Mouse (Mus musculus) midbrain, embryonic 13.5 days (tissue): ENCODE data around the gene Tcf19. TPM values are rescaled to one million over a fixed set of nuclear protein-coding genes. Genes with fewer than 3 reads are reported as not detected.
"Not testable (repeated sequence)": the region's sequence is repeated elsewhere in the genome, so short reads cannot be mapped to it uniquely, and the experiment has no call there.

Experiments
- ATAC-seq: fragments of 200-750 bp; cut with Nextera tagmentation; 2 replicates; pipeline ENCODE4 v1.8.0; 2017; ENCODE audit warnings: mild to moderate bottlenecking, moderate TSS enrichment, moderate library complexity
- H3K27ac ChIP-seq: fragments of 300-500 bp; sonication (generic); 2 replicates; pipeline ENCODE4 v1.5.1; 2015; ENCODE audit warnings: inconsistent platforms, mild to moderate bottlenecking, moderate library complexity
- H3K27me3 ChIP-seq: fragments of 300-500 bp; sonication (generic); 2 replicates; pipeline ENCODE4 v1.6.1; 2015; ENCODE audit warnings: mild to moderate bottlenecking, inconsistent platforms
- H3K36me3 ChIP-seq: fragments of 300-500 bp; sonication (generic); 2 replicates; pipeline ENCODE4 v1.6.1; 2015; ENCODE audit warnings: mild to moderate bottlenecking, inconsistent platforms
- H3K4me1 ChIP-seq: fragments of 300-500 bp; sonication (generic); replicated peaks from 2 replicates; pipeline ENCODE4 v1.6.1; 2015; ENCODE audit warnings: inconsistent platforms
- H3K4me2 ChIP-seq: fragments of 300-500 bp; sonication (generic); replicated peaks from 2 replicates; pipeline ENCODE4 v1.6.1; 2015; ENCODE audit warnings: moderate library complexity, mild to moderate bottlenecking, inconsistent platforms
- H3K4me3 ChIP-seq: fragments of 300-500 bp; sonication (generic); replicated peaks from 2 replicates; pipeline ENCODE4 v1.5.1; 2015; ENCODE audit warnings: mild to moderate bottlenecking, inconsistent platforms
- H3K9ac ChIP-seq: fragments of 300-500 bp; sonication (generic); replicated peaks from 2 replicates; pipeline ENCODE4 v1.6.1; 2015; ENCODE audit warnings: mild to moderate bottlenecking, inconsistent platforms
- H3K9me3 ChIP-seq: fragments of 300-500 bp; sonication (generic); 2 replicates; pipeline ENCODE4 v1.6.1; 2016; ENCODE audit warnings: mild to moderate bottlenecking, inconsistent platforms
- WGBS: fragments of 180-500 bp; shearing (Covaris S2); methylation state at CpG from one replicate; pipeline ENCODE4 v1.1.7; 2015; 5-methylcytosine and 5-hydroxymethylcytosine counted together
- polyA plus RNA-seq: library from polyadenylated mRNA; unstranded; fragments of >200 nt; fragmentation: Nextera tagmentation; extraction: Ambion mirVana; gene quantifications from 2 replicates; pipeline ENCODE4 v1.2.1, GENCODE M21; 2015

Tcf19 gene
- polyA plus RNA-seq, 1 experiment from 2014 or later, result 23.2 TPM

GRCm38 (mm10) chr17:35526644-35527043 lies 10.0 kb upstream of the Tcf19 start:
- Histone ChIP-seq H3K27ac (no peak overlapping the region), H3K4me1 (peaks cover 5% of the 10 kb centered on the region; the same call in 1 of the 2 replicates), H3K4me2 (no peak overlapping the region), H3K9me3 (no peaks in the 10 kb centered on the region), H3K4me3 (no peak overlapping the region), H3K36me3 (peaks cover 11% of the 10 kb centered on the region), H3K27me3 (no peaks in the 10 kb centered on the region), H3K9ac (no peak overlapping the region)
- ATAC-seq, result no peak
- WGBS, result 77% methylated on average over 8 of the region's 8 CpGs

- peaks cover 10% of the 10 kb centered on the region for H3K36me3 ChIP-seq
- H3K9me3 ChIP-seq, result no peaks in the 10 kb centered on the region
- no peaks in the 10 kb centered on the region for H3K27me3 ChIP-seq
- 90% methylated on average over 9 of the region's 9 CpGs for WGBS
- ATAC-seq, result no peak
- no peak overlapping the region for H3K27ac ChIP-seq
- no peaks in the 10 kb centered on the region for H3K4me1 ChIP-seq
- no peak overlapping the region for H3K4me3 ChIP-seq
- H3K9ac ChIP-seq, result no peak overlapping the region
- no peak overlapping the region for H3K4me2 ChIP-seq
These were observed 7.7 kb upstream of the Tcf19 start for GRCm38 (mm10) chr17:35524354-35524753.

DNA sequence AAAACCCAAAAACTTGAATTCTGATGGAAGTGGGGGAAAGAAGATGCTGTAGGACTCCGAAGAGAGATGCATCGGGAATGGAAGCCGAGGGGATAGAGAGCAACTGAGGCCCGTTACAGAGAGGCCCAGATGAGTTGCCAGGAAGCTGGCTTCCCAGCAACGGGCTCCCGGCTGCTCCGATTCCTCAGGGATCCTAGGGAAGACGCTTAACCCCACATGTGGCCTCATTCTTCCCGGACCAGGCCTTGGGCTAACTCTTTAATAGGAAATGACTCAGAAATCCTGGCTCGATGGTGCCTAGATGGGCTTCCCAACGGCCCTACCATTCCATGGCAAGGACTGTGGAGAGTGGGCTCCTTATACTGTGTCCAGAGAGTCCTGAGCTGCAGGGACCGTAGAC lies 902 bp upstream of the Tcf19 start:
- peak overlapping the region; percentile 46 for H3K4me3 ChIP-seq
- peak overlapping the region; percentile 80 for H3K4me2 ChIP-seq
- WGBS, result 9% methylated on average over 12 of the region's 12 CpGs
- H3K9ac ChIP-seq, result peak overlapping the region; percentile 42; the same call in 1 of the 2 replicates
- H3K4me1 ChIP-seq, result peaks cover 34% of the 10 kb centered on the region
- H3K36me3 ChIP-seq, result no peaks in the 10 kb centered on the region
- H3K9me3 ChIP-seq, result no peaks in the 10 kb centered on the region
- no peak overlapping the region for H3K27ac ChIP-seq
- peaks cover 10% of the 10 kb centered on the region for H3K27me3 ChIP-seq
- ATAC-seq, result no peak

DNA sequence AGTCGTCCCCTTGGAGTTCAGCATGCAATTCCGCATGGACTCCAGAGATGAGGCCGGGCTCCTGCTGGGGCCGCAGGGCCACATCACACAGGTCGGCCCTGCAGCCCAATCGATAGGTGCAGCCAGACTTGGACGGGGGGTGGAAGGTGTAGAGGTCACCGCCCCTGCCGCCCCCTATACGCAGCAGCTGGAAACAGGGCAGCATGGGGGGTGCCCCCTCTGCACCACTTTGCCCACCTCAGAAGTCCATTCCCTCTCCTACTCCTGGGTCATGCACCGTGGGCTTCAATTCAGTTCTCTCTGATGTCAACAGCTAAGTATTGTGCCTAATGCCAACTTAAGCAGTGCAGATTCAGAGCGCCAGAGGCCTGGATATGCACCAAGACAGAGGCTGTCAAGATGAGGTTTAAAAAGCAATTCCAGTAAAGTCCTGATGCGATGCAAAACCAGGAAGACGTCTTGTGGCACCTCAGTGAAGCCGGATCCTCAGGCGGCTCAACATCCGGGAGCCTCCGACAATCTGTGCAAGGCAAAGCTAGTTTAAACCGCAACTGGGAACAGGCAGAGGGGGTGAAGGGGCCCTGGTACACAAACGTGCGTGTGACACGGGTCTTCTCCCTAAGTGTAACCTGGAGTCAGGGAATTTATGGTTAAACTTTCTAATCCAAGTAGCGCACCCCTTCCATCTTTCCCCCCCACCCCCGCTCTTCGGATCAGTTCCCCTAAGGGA lies 548 bp downstream of the Tcf19 start:
- Histone ChIP-seq H3K27me3 (peaks cover 10% of the 10 kb centered on the region), H3K4me3 (peak overlapping the region; percentile 46), H3K4me2 (peak overlapping the region; percentile 80), H3K27ac (no peak overlapping the region), H3K4me1 (peaks cover 34% of the 10 kb centered on the region), H3K9ac (peak overlapping the region; percentile 54), H3K9me3 (no peaks in the 10 kb centered on the region), H3K36me3 (no peaks in the 10 kb centered on the region)
- 7% methylated on average over 25 of the region's 25 CpGs for WGBS
- ATAC-seq, result peak; percentile 45

- peaks cover 34% of the 10 kb centered on the region for H3K4me1 ChIP-seq
- H3K36me3 ChIP-seq, result no peaks in the 10 kb centered on the region
- peaks cover 11% of the 10 kb centered on the region for H3K27me3 ChIP-seq
- 60% methylated on average over 6 of the region's 6 CpGs for WGBS
- no peak overlapping the region for H3K27ac ChIP-seq
- no peaks in the 10 kb centered on the region for H3K9me3 ChIP-seq
- no peak overlapping the region for H3K9ac ChIP-seq
- H3K4me3 ChIP-seq, result no peak overlapping the region
- ATAC-seq, result no peak
- peak overlapping the region; percentile 80 for H3K4me2 ChIP-seq
These were observed 1.9 kb downstream of the Tcf19 start for GRCm38 (mm10) chr17:35514756-35515155.

- ATAC-seq, result no peak
- no peak overlapping the region for H3K4me2 ChIP-seq
These were observed 2.7 kb downstream of the Tcf19 start for GRCm38 (mm10) chr17:35513886-35514285.

DNA sequence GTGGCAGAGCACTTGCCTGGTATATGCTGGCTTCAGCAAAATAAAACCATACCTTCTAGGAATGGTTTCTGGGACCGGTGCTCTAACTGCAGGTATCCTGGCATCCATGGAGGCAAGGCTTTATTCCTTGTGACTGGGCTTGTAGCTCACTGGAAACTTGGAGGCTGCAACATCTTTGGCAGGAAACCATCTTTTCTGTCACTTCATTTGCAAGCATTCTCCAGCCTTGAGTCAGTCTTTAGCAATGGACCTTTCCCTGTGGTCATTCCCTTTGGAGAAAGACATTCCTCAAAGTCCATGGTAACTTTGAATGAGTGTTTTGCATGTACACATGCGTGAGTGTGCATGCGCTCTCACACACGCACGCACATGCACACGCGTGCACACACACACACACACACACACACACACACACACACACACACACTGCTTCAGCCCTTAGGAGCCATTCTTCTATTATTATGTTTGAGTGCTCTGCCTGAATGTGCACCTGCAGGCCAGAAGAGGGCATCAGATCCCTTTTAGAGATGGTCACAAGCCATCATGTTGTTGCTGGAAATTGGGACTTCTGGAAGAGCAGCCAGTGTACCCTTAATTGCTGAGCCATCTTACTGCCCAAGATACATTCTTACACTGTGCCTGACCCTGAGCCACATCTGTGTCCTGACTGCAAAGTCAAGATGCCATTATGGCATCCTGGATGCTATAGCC lies 3.6 kb downstream of the Tcf19 start:
- no peak overlapping the region for H3K27ac ChIP-seq
- 93% methylated on average over 7 of the region's 7 CpGs for WGBS

More at GRCm38 (mm10) chr17:35513886-35514285, 2.7 kb downstream of the Tcf19 start:
- Histone ChIP-seq H3K4me1 (peaks cover 37% of the 10 kb centered on the region), H3K9ac (no peak overlapping the region), H3K4me3 (no peak overlapping the region), H3K9me3 (no peaks in the 10 kb centered on the region), H3K36me3 (no peaks in the 10 kb centered on the region), H3K27ac (no peak overlapping the region), H3K27me3 (peaks cover 17% of the 10 kb centered on the region)
- 18% methylated on average over 2 of the region's 2 CpGs for WGBS

DNA sequence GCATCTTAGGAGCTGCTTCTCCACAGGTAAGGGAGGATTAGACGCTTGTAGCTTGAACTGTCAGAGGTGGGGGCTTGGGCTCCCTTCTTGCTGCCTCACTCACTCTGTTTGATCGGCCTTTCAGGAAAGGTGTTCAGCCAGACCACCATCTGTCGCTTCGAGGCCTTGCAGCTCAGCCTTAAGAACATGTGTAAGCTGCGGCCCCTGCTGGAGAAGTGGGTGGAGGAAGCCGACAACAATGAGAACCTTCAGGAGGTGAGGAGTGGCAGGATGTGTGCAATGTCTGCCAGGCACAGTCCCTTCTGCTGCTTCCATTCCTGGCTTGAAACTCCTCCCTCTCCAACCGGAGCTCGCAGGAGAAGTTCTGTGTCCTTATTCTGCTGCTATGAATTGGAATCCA lies 7.3 kb downstream of the Tcf19 start:
- no peaks in the 10 kb centered on the region for H3K36me3 ChIP-seq
- WGBS, result 31% methylated on average over 8 of the region's 8 CpGs
- no peak overlapping the region for H3K27ac ChIP-seq
- no peak for ATAC-seq
- H3K27me3 ChIP-seq, result peaks cover 49% of the 10 kb centered on the region
- no peaks in the 10 kb centered on the region for H3K9me3 ChIP-seq
- no peak overlapping the region for H3K4me3 ChIP-seq
- peaks cover 18% of the 10 kb centered on the region; the same call in 1 of the 2 replicates for H3K4me1 ChIP-seq
- H3K9ac ChIP-seq, result no peak overlapping the region
- H3K4me2 ChIP-seq, result no peak overlapping the region

More for the DNA sequence above, 3.6 kb downstream of the Tcf19 start:
- Histone ChIP-seq H3K27me3 (peaks cover 22% of the 10 kb centered on the region), H3K4me3 (no peak overlapping the region), H3K9me3 (no peaks in the 10 kb centered on the region), H3K4me2 (no peak overlapping the region), H3K4me1 (peaks cover 37% of the 10 kb centered on the region), H3K9ac (no peak overlapping the region), H3K36me3 (no peaks in the 10 kb centered on the region)
- no peak for ATAC-seq

GRCm38 (mm10) chr17:35508279-35508678 lies 8.3 kb downstream of the Tcf19 start:
- Histone ChIP-seq H3K4me1 (0 out of 2 replicates have a peak, but pooled peaks cover 14% of the 10 kb centered on the region), H3K27me3 (peaks cover 58% of the 10 kb centered on the region)
- ATAC-seq, H3K9me3 ChIP-seq, H3K9ac ChIP-seq, H3K4me3 ChIP-seq, H3K27ac ChIP-seq, H3K4me2 ChIP-seq, H3K36me3 ChIP-seq: not testable (repeated sequence)
- 46% methylated on average over 5 of the region's 5 CpGs for WGBS

DNA sequence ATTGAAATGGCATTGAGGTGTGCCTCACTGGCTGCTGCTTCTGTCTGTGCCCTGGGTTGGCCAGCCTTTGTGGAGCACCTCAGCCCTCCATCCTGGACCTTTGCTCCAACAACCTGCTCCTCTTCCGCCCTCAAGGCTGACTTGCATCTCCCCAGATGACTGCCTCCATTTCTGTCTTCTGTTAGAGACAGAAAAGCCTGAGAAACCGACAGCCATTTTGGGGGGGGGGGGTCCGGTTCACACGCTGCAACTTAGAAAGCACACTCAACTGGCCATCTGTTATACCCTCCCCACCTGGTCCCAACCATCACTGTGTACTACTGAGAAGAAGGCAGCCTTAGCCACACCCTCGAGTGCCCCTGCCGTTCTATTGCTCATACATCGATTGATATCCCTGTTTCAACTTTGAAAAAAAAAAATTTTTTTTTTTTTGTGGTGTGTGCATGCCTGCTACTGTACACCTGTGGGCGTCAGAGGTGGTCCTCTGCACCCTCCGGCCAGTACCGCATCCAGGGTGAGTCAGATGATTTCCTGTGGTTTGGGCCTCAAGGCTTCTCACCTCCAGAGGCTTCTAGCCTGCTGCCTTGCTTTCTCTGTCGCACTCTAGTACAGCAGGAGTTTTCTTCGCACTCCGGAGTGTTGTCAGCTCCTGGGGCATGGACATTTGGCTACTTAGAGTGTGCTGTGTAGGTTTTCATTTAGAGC lies 8.9 kb downstream of the Tcf19 start:
- WGBS, result 25% methylated on average over 13 of the region's 13 CpGs
- peaks cover 59% of the 10 kb centered on the region for H3K27me3 ChIP-seq
- no peak overlapping the region for H3K27ac ChIP-seq

DNA sequence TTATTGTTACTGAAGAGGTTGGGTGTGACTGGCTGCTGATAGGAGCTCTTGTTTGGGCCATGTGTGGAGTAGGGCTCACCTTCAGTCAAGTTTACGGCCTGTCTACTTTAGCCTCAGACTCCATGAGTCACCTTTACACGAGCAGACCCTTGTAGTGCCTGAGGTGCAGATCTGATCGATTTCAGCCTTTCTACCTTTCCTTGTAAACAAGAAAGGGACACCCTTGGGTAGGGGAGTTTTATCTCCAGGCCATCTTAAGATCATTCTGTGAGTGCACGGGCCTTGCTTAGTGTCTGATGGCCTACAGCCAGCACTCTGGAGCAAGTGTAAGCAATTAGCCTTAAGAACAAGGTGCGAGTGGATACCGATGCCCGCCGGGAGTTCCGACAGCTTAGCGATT lies 9.7 kb downstream of the Tcf19 start:
- H3K4me2 ChIP-seq, result no peak overlapping the region

More for the DNA sequence above, 8.9 kb downstream of the Tcf19 start:
- H3K9ac ChIP-seq, result no peak overlapping the region
- no peaks in the 10 kb centered on the region for H3K9me3 ChIP-seq
- H3K4me1 ChIP-seq, result 0 out of 2 replicates have a peak, but pooled peaks cover 14% of the 10 kb centered on the region
- no peak for ATAC-seq
- H3K4me2 ChIP-seq, result no peak overlapping the region
- no peaks in the 10 kb centered on the region for H3K36me3 ChIP-seq
- H3K4me3 ChIP-seq, result no peak overlapping the region

GRCm38 (mm10) chr17:35505776-35506175 lies 10.8 kb downstream of the Tcf19 start, which contains the start of gene Pou5f1:
TSS of gene Pou5f1 (plus strand) at chr17:35506018.
- Histone ChIP-seq H3K27ac (no peak within 1 kb of the TSS), H3K27me3 (peaks cover 61% of the 10 kb centered on the region), H3K4me1 (peaks cover 14% of the 10 kb centered on the region; the same call in 1 of the 2 replicates), H3K9ac (no peak within 1 kb of the TSS), H3K36me3 (no peaks in the 10 kb centered on the region), H3K4me3 (no peak within 1 kb of the TSS), H3K4me2 (no peak within 1 kb of the TSS), H3K9me3 (no peaks in the 10 kb centered on the region)
- WGBS, result 25% methylated on average over 13 of the region's 13 CpGs
- ATAC-seq, result no peak

More for the DNA sequence above, 9.7 kb downstream of the Tcf19 start:
- Histone ChIP-seq H3K4me1 (peaks cover 14% of the 10 kb centered on the region; the same call in 1 of the 2 replicates), H3K9ac (no peak overlapping the region), H3K9me3 (no peaks in the 10 kb centered on the region), H3K36me3 (no peaks in the 10 kb centered on the region), H3K27ac (no peak overlapping the region), H3K4me3 (no peak overlapping the region), H3K27me3 (peaks cover 61% of the 10 kb centered on the region)
- ATAC-seq, result no peak
- 10% methylated on average over 10 of the region's 10 CpGs for WGBS
